Mouse (Mus musculus) hindbrain, postnatal 0 days (tissue): Measurements from ENCODE around the gene Oas2. TPM values are rescaled to one million over a fixed set of nuclear protein-coding genes. Genes with fewer than 3 reads are reported as not detected.

Source experiments
- ATAC-seq: fragments of 200-750 bp; cut with Nextera tagmentation; 2 replicates; pipeline ENCODE4 v1.8.0; 2017; ENCODE audit warnings: mild to moderate bottlenecking, moderate TSS enrichment, moderate library complexity
- DNase-seq: peaks from one replicate; pipeline ENCODE4 v3.0.0-alpha.2; 2015; ENCODE audit warnings: low spot score
- H3K27ac ChIP-seq: fragments of 300-500 bp; sonication (generic); 2 replicates; pipeline ENCODE4 v1.5.1; 2014; ENCODE audit warnings: mild to moderate bottlenecking
- H3K27me3 ChIP-seq: fragments of 300-500 bp; sonication (generic); 2 replicates; pipeline ENCODE4 v1.6.1; 2014; ENCODE audit warnings: low read length, mixed read lengths; ENCODE audit not compliant: insufficient read depth
- H3K36me3 ChIP-seq: fragments of 300-500 bp; sonication (generic); 2 replicates; pipeline ENCODE4 v1.6.1; 2014; ENCODE audit warnings: low read length, mixed read lengths; ENCODE audit not compliant: insufficient read depth
- H3K4me1 ChIP-seq: fragments of 300-500 bp; sonication (generic); 2 replicates; pipeline ENCODE4 v1.6.1; 2014; ENCODE audit warnings: antibody characterized with exemption, low read length, mixed read lengths; ENCODE audit not compliant: insufficient read depth
- H3K4me2 ChIP-seq: fragments of 300-500 bp; sonication (generic); 2 replicates; pipeline ENCODE4 v1.6.1; 2014; ENCODE audit warnings: low read depth, mild to moderate bottlenecking, low read length, moderate library complexity, mixed read lengths
- H3K4me3 ChIP-seq: fragments of 300-500 bp; sonication (generic); 2 replicates; pipeline ENCODE4 v1.5.1; 2014; ENCODE audit warnings: low read length
- H3K9ac ChIP-seq: fragments of 300-500 bp; sonication (generic); replicated peaks from 2 replicates; pipeline ENCODE4 v1.6.1; 2014; ENCODE audit warnings: mild to moderate bottlenecking, low read length, moderate library complexity, mixed read lengths
- H3K9me3 ChIP-seq: fragments of 300-500 bp; sonication (generic); 2 replicates; pipeline ENCODE4 v1.6.1; 2016; ENCODE audit warnings: low read length, mixed read lengths
- CTCF ChIP-seq: IDR thresholded peaks from 2 replicates; pipeline ENCODE4 v1.5.1; 2016; ENCODE audit warnings: antibody characterized with exemption, control low read depth, low read depth
- WGBS: fragments of 180-500 bp; shearing (Covaris S2); extraction: QIAGEN DNeasy Blood & Tissue Kit; methylation state at CpG from one replicate; pipeline ENCODE4 v1.1.7; 2014; 5-methylcytosine and 5-hydroxymethylcytosine counted together
- polyA plus RNA-seq: library from polyadenylated mRNA; unstranded; fragments of >200 nt; fragmentation: Nextera tagmentation; extraction: Ambion mirVana; gene quantifications from 2 replicates; pipeline ENCODE4 v1.2.1, GENCODE M21; 2015
- total RNA-seq: library from RNA; depleted of rRNA; stranded (reverse); fragments of >200 nt; gene quantifications from 2 replicates; pipeline ENCODE4 v1.2.3, GENCODE M21; 2014

Gene Oas2
- total and polyA plus RNA-seq, 2 experiments from 2014 or later = 0.24 to 1.3 TPM

GRCm38 (mm10) chr5:120781646-120782045 lies 32.0 kb upstream of the Oas2 start:
- Histone ChIP-seq H3K27me3 (no peaks in the 10 kb centered on the region), H3K36me3 (no peaks in the 10 kb centered on the region), H3K9ac (no peak overlapping the region), H3K4me2 (no peak overlapping the region), H3K9me3 (no peaks in the 10 kb centered on the region), H3K4me3 (no peak overlapping the region), H3K27ac (no peak overlapping the region), H3K4me1 (no peaks in the 10 kb centered on the region)
- DNase-seq (no peak), ATAC-seq (no peak)
- 100% methylated on average over 1 of the region's 1 CpGs for WGBS
- peak; percentile 17 for TF ChIP-seq CTCF

GRCm38 (mm10) chr5:120779922-120780321 lies 30.3 kb upstream of the Oas2 start:
- H3K9me3 ChIP-seq = no peaks in the 10 kb centered on the region

DNA sequence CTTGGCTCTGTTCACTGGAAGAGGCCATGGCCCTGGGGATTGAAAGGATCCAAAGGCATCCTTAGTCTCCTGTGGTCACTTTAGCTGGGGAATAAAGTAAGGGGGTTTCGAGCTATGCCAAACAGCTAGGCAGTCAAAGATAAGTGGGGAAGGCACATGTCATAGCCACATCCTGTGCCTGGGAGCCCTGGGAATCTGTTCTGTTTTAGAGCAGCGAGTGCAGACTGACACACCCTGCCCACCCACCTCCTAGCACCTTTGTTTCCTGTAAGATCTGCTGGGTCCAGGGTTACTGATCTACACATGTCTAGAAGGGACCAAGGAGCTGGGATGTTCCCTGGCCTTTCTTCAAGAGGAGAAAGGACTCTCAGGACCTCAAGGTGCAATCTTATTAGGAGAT lies 29.3 kb upstream of the Oas2 start:
- Histone ChIP-seq H3K4me3 (no peak overlapping the region), H3K9me3 (no peaks in the 10 kb centered on the region), H3K9ac (no peak overlapping the region), H3K27me3 (no peaks in the 10 kb centered on the region), H3K36me3 (no peaks in the 10 kb centered on the region), H3K4me2 (no peak overlapping the region), H3K27ac (no peak overlapping the region), H3K4me1 (no peaks in the 10 kb centered on the region)
- no peak for DNase-seq
- WGBS = 71% methylated on average over 2 of the region's 2 CpGs
- no peak for TF ChIP-seq CTCF
- no peak for ATAC-seq

More at GRCm38 (mm10) chr5:120779922-120780321, 30.3 kb upstream of the Oas2 start:
- Histone ChIP-seq H3K27ac (no peak overlapping the region), H3K9ac (no peak overlapping the region), H3K4me3 (no peak overlapping the region), H3K4me2 (no peak overlapping the region), H3K36me3 (no peaks in the 10 kb centered on the region), H3K4me1 (no peaks in the 10 kb centered on the region), H3K27me3 (no peaks in the 10 kb centered on the region)
- DNase-seq = no peak
- TF ChIP-seq CTCF = no peak
- WGBS = 47% methylated on average over 3 of the region's 3 CpGs
- no peak for ATAC-seq

DNA sequence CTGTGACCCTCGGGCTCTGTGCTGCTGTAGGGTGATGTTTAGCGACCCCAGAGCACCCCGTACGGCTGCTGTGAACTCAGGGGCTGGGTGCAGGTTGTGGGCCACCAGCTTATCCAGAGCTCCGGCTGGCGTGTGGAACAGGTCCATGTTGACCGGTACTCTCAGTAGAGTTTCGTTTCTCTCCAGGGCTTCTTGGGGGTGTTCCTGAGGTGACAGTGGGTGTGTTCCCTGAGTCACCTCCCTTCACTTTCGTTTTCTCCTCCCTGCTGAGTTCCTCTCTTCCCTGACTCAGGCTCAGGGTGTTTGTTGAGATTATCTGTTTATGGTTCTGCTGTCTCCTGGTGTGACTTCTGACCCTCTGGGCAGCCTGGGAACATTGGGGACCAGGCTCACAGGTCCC lies 27.8 kb upstream of the Oas2 start, which contains the start of gene Oas3:
Gene Oas3, minus strand, starts transcription at position 184 of the 400 bp plus-strand sequence.
- Histone ChIP-seq H3K27ac (no peak within 1 kb of the TSS), H3K27me3 (no peaks in the 10 kb centered on the region), H3K9ac (no peak within 1 kb of the TSS), H3K36me3 (no peaks in the 10 kb centered on the region), H3K9me3 (no peaks in the 10 kb centered on the region), H3K4me3 (no peak within 1 kb of the TSS), H3K4me1 (no peaks in the 10 kb centered on the region), H3K4me2 (no peak within 1 kb of the TSS)
- ATAC-seq = no peak
- WGBS = 76% methylated on average over 9 of the region's 9 CpGs
- TF ChIP-seq CTCF = no peak
- DNase-seq = no peak

DNA sequence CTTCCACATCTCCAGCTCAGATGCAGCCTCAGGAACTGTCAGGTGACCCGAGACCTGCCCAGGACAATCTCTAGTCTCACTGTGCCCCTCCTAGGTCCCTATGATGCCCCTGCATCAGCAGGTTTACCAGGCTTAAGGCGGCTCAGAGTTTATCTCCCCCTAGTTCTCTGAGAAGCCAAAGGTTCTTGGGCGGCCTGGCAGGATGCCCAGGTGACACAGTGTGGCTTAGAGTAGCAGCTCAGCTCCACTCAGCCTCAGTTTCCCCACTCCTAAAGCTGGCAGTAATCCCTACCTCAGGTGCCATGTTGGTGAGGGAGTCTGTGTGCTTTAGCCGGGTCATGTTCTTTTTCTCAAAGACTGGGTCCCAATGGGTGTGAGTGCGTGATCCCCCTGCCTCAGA lies 27.1 kb upstream of the Oas2 start:
- H3K36me3 ChIP-seq = no peaks in the 10 kb centered on the region
- H3K9ac ChIP-seq = no peak overlapping the region
- ATAC-seq (no peak), DNase-seq (no peak)
- WGBS = 80% methylated on average over 5 of the region's 5 CpGs
- H3K9me3 ChIP-seq = no peaks in the 10 kb centered on the region
- no peaks in the 10 kb centered on the region for H3K4me1 ChIP-seq
- H3K4me2 ChIP-seq = no peak overlapping the region
- no peaks in the 10 kb centered on the region for H3K27me3 ChIP-seq
- no peak overlapping the region for H3K4me3 ChIP-seq
- TF ChIP-seq CTCF = no peak
- H3K27ac ChIP-seq = no peak overlapping the region

DNA sequence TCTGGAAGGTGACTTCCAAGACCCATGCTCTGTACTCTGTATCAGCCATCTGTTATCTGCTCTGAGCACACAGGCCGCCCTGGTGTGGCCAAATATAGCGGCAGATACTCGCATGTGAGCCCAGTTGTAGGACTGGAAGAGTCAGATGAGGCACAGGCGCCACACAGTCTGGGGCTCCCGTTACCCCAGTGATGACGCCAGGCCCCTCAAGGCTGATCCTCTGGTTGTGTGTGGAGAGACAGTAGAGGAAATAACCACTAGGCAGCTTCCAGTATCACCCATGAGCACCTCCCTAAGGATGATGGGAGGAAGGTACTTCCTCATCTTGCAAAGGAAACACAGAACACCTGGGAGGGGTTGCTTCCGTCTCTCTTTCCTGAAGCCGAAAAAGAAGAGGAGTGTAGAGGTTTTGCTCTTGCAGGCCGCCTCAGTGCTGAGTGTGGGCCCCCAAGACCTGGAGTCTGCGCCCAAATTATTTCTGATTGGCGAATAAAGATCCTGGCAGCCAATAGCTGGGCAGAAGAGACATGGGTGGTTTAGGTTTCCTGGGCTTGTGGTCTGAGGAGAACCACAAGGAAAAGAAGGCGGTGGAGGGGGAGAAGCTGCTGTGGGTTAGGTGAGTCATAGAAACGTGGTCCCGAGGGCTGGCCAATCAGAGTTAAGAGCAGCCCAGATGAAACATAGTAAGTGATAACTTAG lies 25.8 kb upstream of the Oas2 start:
- H3K9me3 ChIP-seq = no peaks in the 10 kb centered on the region
- TF ChIP-seq CTCF = no peak
- DNase-seq (no peak), ATAC-seq (no peak)
- no peaks in the 10 kb centered on the region for H3K36me3 ChIP-seq
- no peak overlapping the region for H3K4me2 ChIP-seq
- H3K4me1 ChIP-seq = no peaks in the 10 kb centered on the region
- no peak overlapping the region for H3K9ac ChIP-seq
- H3K27me3 ChIP-seq = no peaks in the 10 kb centered on the region
- no peak overlapping the region for H3K4me3 ChIP-seq
- no peak overlapping the region for H3K27ac ChIP-seq
- 81% methylated on average over 14 of the region's 14 CpGs for WGBS

GRCm38 (mm10) chr5:120769396-120769795 lies 19.7 kb upstream of the Oas2 start:
- no peak overlapping the region for H3K4me2 ChIP-seq
- 64% methylated on average over 3 of the region's 3 CpGs for WGBS
- no peak for ATAC-seq
- no peaks in the 10 kb centered on the region for H3K27me3 ChIP-seq
- DNase-seq = no peak
- H3K27ac ChIP-seq = no peak overlapping the region
- no peaks in the 10 kb centered on the region for H3K36me3 ChIP-seq
- no peaks in the 10 kb centered on the region for H3K4me1 ChIP-seq
- no peak overlapping the region for H3K9ac ChIP-seq
- no peaks in the 10 kb centered on the region for H3K9me3 ChIP-seq
- H3K4me3 ChIP-seq = no peak overlapping the region
- TF ChIP-seq CTCF = no peak
